Mouse (Mus musculus) megakaryocyte, embryonic 14.5 days (primary cell): ENCODE data around the gene Fcer1g.

ENCODE experiments used
- FLI1 ChIP-seq: IDR thresholded peaks from 2 replicates; pipeline ENCODE4 v1.6.1; 2012; ENCODE audit warnings: low read length, inconsistent platforms, mixed read lengths
- GATA1 ChIP-seq: IDR thresholded peaks from 3 replicates; pipeline ENCODE4 v1.6.1; 2012; ENCODE audit warnings: mixed read lengths, low read length, inconsistent platforms, borderline replicate concordance

- TF ChIP-seq GATA1 (no peak), FLI1 (no peak)
Observed at GRCm38 (mm10) chr1:171232800-171233730, 1.1 kb downstream of the Fcer1g start.
